Mouse (Mus musculus) brain, embryonic 14.5 days (tissue): Measurements from ENCODE around the gene Zfp385b.

ENCODE experiments used
- CTCF ChIP-seq: fragments of 200-500 bp; IDR thresholded peaks from 2 replicates; pipeline ENCODE4 v1.5.1; 2012; ENCODE audit warnings: inconsistent platforms, mild to moderate bottlenecking, moderate library complexity, borderline replicate concordance; ENCODE audit not compliant: insufficient read depth, insufficient read length; ENCODE audit errors: extremely low read depth
- POLR2A ChIP-seq: fragments of 200-500 bp; IDR thresholded peaks from 2 replicates; pipeline ENCODE4 v1.6.1; 2012; ENCODE audit warnings: mild to moderate bottlenecking, inconsistent platforms, borderline replicate concordance; ENCODE audit not compliant: poor library complexity, insufficient read depth, insufficient read length, severe bottlenecking; ENCODE audit errors: extremely low read depth

- TF ChIP-seq POLR2A (no peak), CTCF (no peak)
Observed at GRCm38 (mm10) chr2:77639993-77640392, 179.4 kb downstream of the Zfp385b start.
